Mouse (Mus musculus) midbrain, embryonic 16.5 days (tissue): ENCODE results near the gene Tnfrsf1a. TPM values are rescaled to one million over a fixed set of nuclear protein-coding genes. Genes with fewer than 3 reads are reported as not detected.

ENCODE experiments used
- ATAC-seq: fragments of 200-750 bp; cut with Nextera tagmentation; 2 replicates; pipeline ENCODE4 v1.8.0; 2017; ENCODE audit warnings: moderate TSS enrichment
- H3K27ac ChIP-seq: fragments of 300-500 bp; sonication (generic); 2 replicates; pipeline ENCODE4 v1.5.1; 2014; ENCODE audit warnings: mild to moderate bottlenecking, low read length, mixed read lengths
- H3K27me3 ChIP-seq: fragments of 300-500 bp; sonication (generic); 2 replicates; pipeline ENCODE4 v1.6.1; 2014; ENCODE audit warnings: low read depth, low read length, mixed read lengths; ENCODE audit not compliant: control insufficient read depth, insufficient read depth
- H3K36me3 ChIP-seq: fragments of 300-500 bp; sonication (generic); 2 replicates; pipeline ENCODE4 v1.6.1; 2014; ENCODE audit warnings: mild to moderate bottlenecking, low read length, moderate library complexity, mixed read lengths; ENCODE audit not compliant: control insufficient read depth, insufficient read depth
- H3K4me1 ChIP-seq: fragments of 300-500 bp; sonication (generic); 2 replicates; pipeline ENCODE4 v1.6.1; 2014; ENCODE audit warnings: mild to moderate bottlenecking, low read length, mixed read lengths; ENCODE audit not compliant: control insufficient read depth, insufficient read depth
- H3K4me2 ChIP-seq: fragments of 300-500 bp; sonication (generic); 2 replicates; pipeline ENCODE4 v1.6.1; 2014; ENCODE audit warnings: mild to moderate bottlenecking, low read length, mixed read lengths
- H3K4me3 ChIP-seq: fragments of 300-500 bp; sonication (generic); 2 replicates; pipeline ENCODE4 v1.5.1; 2014; ENCODE audit warnings: low read depth, mild to moderate bottlenecking, low read length, moderate library complexity, mixed read lengths
- H3K9ac ChIP-seq: fragments of 300-500 bp; sonication (generic); 2 replicates; pipeline ENCODE4 v1.6.1; 2014; ENCODE audit warnings: low read depth, low read length, mixed read lengths
- H3K9me3 ChIP-seq: fragments of 300-500 bp; sonication (generic); replicated peaks from 2 replicates; pipeline ENCODE4 v1.6.1; 2014; ENCODE audit warnings: mild to moderate bottlenecking, low read length, mixed read lengths; ENCODE audit not compliant: control insufficient read depth, poor library complexity, severe bottlenecking
- WGBS: fragments of 180-500 bp; shearing (Covaris S2); extraction: QIAGEN DNeasy Blood & Tissue Kit; methylation state at CpG from one replicate; pipeline ENCODE4 v1.1.7; 2014; 5-methylcytosine and 5-hydroxymethylcytosine counted together
- polyA plus RNA-seq: library from polyadenylated mRNA; unstranded; fragments of >200 nt; fragmentation: Nextera tagmentation; extraction: Ambion mirVana; gene quantifications from 2 replicates; pipeline ENCODE4 v1.2.1, GENCODE M21; 2015

Gene Tnfrsf1a
- polyA plus RNA-seq, 1 experiment from 2014 or later: 11.2 TPM

DNA sequence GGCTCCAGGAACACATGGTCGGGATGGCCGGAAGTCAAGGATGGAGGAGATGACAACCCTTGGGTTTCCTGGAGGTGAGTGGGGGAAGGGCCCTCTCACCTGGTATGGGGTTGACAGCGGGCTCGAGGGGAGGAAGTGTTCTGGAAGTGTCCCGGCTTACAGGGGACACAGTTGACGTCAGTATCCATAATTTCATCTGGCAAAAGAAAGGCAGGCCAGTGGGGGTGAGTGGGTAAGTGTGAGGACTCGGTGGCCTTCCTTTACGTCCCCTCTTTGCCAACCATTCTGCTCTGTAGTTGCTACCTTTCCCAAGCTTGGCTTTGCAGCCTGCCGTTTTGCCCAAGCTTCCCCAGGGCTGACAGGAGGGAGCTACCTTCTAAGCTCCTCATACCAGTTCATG lies 37.0 kb upstream of the Tnfrsf1a start:
- peak overlapping the region; percentile 55; the same call in 1 of the 2 replicates for H3K4me2 ChIP-seq
- H3K27me3 ChIP-seq: no peaks in the 10 kb centered on the region
- ATAC-seq: no peak
- H3K4me1 ChIP-seq: peaks cover 13% of the 10 kb centered on the region
- 93% methylated on average over 9 of the region's 9 CpGs for WGBS
- H3K4me3 ChIP-seq: no peak overlapping the region
- H3K9ac ChIP-seq: no peak overlapping the region
- H3K36me3 ChIP-seq: no peaks in the 10 kb centered on the region
- H3K27ac ChIP-seq: no peak overlapping the region
- no peaks in the 10 kb centered on the region for H3K9me3 ChIP-seq

DNA sequence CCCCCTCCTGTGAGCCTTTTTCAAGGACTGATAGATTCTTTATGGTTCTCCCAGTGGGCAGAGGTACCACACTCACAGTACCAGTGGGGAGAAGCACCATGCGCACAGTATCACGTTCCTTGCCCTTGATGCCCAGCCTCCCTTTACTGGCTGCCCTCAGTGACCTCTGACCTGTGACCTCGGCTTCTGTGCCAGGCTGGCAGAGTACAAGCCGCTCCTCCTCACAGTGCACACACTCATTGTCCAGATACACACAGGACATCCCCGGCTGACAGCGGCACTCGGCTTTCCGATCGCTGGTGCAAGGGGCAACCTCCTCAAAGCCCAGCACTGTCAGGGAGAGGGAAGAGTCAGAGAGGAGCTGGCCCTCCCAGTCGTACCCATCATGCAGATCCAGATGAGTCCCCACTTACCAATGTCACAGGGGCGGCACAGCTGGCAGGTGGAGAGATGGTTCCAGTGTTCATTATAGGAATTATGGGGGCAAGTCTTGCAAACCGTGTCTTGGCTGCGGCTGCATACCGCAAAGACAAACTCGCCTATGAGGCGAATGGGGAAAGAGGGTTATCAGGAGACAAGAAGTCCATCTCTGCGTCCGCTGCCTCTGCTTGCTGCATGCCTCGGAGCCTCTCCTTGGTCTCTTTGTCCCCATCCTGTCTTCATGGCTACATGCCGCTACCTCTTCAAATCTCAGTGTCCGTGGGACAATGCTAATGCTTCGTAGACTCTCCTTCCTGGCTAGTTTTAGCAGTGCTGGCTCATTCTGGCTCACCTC lies 36.4 kb upstream of the Tnfrsf1a start:
- peaks cover 13% of the 10 kb centered on the region for H3K4me1 ChIP-seq
- ATAC-seq: peak; percentile 8; the same call in 1 of the 2 replicates
- H3K27me3 ChIP-seq: no peaks in the 10 kb centered on the region
- no peaks in the 10 kb centered on the region for H3K9me3 ChIP-seq
- H3K4me3 ChIP-seq: peak overlapping the region; percentile 31
- no peaks in the 10 kb centered on the region for H3K36me3 ChIP-seq
- 73% methylated on average over 22 of the region's 22 CpGs for WGBS
- peak overlapping the region; percentile 66; the same call in 1 of the 2 replicates for H3K9ac ChIP-seq
- no peak overlapping the region for H3K27ac ChIP-seq
- peak overlapping the region; percentile 55 for H3K4me2 ChIP-seq

DNA sequence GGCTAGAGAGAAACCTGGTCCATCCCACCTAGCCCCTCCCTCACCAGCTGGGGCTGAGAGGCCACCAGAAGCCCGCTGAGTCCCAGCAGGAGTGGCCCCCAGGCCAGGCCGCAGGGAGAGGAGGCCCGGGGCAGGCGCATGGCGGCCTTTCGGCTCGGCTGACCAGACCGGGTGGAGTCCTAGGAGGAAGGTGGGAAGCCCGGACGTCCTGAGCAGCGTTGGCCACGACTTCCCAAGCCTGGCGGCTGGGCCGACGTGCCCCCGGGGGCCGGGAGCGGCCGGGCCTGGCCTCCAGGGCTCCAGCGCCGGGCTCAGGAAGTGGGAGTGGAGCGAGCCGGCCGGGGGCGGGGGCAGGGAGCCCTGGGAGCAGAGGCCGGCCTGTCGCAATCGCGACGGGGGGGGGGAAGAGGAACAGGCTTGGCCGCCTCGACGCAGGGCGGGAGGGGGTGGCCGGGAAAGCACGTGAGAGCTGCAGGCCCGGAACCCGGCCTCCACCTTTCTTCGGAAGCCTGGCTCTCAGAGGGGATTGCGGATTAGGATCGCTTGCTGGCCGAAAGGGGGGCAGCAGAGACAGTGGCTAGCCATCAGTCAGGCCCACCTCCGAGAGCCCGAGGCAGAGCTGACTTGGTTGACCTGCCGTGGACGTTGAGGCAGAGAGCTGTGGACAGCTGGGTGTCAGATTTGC lies 35.5 kb upstream of the Tnfrsf1a start, which contains the start of gene Ltbr:
TSS of gene Ltbr (minus strand) at position 340 of the 685 bp plus-strand sequence.
- 1% methylated on average over 31 of the region's 46 CpGs for WGBS
- Histone ChIP-seq H3K4me2 (peak within 1 kb of the TSS; percentile 55), H3K9me3 (no peaks in the 10 kb centered on the region), H3K9ac (peak within 1 kb of the TSS; percentile 66), H3K27me3 (no peaks in the 10 kb centered on the region), H3K4me3 (peak within 1 kb of the TSS; percentile 31), H3K27ac (no peak within 1 kb of the TSS), H3K4me1 (peaks cover 13% of the 10 kb centered on the region), H3K36me3 (no peaks in the 10 kb centered on the region)
- peak; percentile 47 for ATAC-seq

DNA sequence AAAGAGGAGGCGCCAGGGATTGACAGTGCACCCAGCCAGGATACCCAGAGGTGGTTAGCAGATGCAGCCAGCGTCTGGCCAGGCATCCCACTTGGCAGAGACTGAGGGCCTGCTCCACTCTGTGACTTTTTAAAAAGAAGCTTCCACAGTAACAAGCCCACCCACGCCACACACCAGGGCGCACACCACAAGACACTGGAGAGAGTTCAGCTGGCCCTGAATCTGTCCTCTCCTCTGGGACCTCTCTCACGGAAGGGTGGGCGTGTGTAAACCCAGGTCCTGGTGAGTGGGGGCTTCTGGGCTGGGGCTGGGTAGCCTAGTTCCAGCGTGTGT lies 35.0 kb upstream of the Tnfrsf1a start:
- H3K27ac ChIP-seq: no peak overlapping the region
- peaks cover 13% of the 10 kb centered on the region for H3K4me1 ChIP-seq
- H3K9ac ChIP-seq: peak overlapping the region; percentile 66
- H3K27me3 ChIP-seq: no peaks in the 10 kb centered on the region
- H3K4me2 ChIP-seq: peak overlapping the region; percentile 55
- H3K4me3 ChIP-seq: peak overlapping the region; percentile 31; the same call in 1 of the 2 replicates
- no peaks in the 10 kb centered on the region for H3K36me3 ChIP-seq
- ATAC-seq: peak; percentile 38
- 46% methylated on average over 7 of the region's 7 CpGs for WGBS
- no peaks in the 10 kb centered on the region for H3K9me3 ChIP-seq

DNA sequence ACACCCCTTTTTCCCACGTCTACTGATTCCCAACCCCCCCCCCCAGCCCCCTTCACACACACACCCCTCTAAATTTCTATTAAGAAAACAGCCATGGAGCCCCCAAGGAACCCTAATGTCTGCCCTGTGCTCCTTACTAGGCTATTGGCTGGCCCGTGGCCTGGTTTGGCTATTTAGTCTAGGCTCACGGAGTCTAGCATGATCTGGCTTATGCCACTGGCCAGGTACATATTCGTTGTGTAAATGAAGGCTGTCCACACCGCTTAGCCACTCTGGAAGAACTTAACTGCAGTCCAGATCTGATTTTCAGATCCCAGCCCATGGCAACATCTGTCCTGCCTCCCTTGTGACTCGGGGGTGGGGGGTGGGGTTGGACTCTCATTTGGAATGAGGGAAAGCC lies 34.4 kb upstream of the Tnfrsf1a start:
- Histone ChIP-seq H3K27me3 (no peaks in the 10 kb centered on the region), H3K4me1 (peaks cover 13% of the 10 kb centered on the region), H3K4me3 (no peak overlapping the region), H3K4me2 (no peak overlapping the region), H3K9me3 (no peaks in the 10 kb centered on the region), H3K27ac (no peak overlapping the region), H3K9ac (no peak overlapping the region), H3K36me3 (no peaks in the 10 kb centered on the region)
- 81% methylated on average over 6 of the region's 6 CpGs for WGBS
- ATAC-seq: no peak

DNA sequence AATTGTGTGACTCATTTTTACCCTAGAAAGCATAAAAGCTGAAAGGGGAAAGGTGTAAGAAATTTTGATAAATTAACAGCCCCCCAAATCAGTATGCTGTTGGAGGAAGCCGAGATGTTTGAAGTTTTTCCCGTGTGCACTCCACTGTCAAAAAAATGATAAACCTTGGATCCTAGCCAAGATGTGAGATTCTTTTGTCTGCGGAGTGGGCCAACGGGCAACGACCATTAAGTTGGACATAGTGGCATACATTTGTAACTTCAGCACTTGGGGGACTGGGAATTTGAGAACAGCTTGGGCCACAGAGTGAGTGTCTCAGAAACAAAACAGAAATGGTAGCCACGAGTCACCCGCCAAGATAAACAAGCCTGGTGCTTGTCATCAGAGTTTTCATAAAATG lies 32.1 kb upstream of the Tnfrsf1a start:
- Histone ChIP-seq H3K9ac (no peak overlapping the region), H3K27ac (no peak overlapping the region), H3K4me3 (no peak overlapping the region), H3K9me3 (no peaks in the 10 kb centered on the region), H3K36me3 (no peaks in the 10 kb centered on the region), H3K27me3 (peaks cover 17% of the 10 kb centered on the region), H3K4me2 (no peak overlapping the region), H3K4me1 (peaks cover 13% of the 10 kb centered on the region)
- no peak for ATAC-seq
- 60% methylated on average over 7 of the region's 7 CpGs for WGBS

DNA sequence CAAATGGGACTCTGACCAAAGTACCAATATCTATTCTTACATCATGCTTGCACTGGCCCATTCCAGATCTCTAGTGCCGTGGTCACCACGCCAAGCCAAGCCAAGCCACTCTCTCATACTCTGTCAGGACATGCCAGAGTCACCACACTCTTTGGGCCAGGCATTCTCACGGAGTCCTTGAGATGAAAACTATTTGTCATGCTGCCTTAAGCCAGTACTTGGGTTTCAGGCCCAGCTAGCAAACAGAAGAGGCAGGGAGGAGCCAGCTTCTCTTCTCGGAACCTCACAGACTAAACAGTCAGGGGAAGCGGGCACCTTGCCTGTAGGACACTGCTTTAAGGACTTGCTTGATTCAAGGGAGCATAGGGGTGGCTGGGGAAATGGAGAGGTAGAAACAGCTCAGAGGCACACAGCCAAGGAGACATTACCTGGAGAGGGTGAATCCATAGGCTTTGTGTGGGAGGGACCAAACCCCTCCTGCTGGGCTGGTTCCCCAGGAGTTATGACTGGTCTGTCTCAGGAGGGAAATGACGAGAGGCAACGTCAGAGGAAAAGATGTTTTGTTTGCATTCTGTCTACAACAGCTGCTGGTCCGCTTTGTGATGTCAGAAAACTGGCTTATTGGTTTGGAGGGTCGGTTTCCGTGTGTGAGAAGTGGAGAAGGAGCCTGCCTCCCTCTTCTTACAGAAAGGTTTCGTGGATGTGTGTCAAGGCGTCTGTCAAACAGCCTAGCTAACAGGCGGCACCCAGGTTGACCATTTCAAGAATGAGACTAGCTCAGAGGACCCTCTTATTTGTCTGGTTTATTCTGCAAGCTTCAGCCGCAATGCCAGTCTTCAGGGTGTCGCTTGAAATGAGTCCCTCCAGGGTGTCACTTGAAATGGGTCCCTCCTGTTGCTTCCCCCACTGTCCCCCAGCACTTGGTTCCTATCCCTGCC lies 29.9 kb upstream of the Tnfrsf1a start:
- Histone ChIP-seq H3K27me3 (peaks cover 22% of the 10 kb centered on the region), H3K4me1 (peaks cover 1% of the 10 kb centered on the region; the same call in 1 of the 2 replicates), H3K27ac (no peak overlapping the region), H3K9me3 (no peaks in the 10 kb centered on the region), H3K36me3 (no peaks in the 10 kb centered on the region), H3K4me2 (no peak overlapping the region), H3K4me3 (no peak overlapping the region), H3K9ac (no peak overlapping the region)
- WGBS: 74% methylated on average over 15 of the region's 15 CpGs
- ATAC-seq: no peak

DNA sequence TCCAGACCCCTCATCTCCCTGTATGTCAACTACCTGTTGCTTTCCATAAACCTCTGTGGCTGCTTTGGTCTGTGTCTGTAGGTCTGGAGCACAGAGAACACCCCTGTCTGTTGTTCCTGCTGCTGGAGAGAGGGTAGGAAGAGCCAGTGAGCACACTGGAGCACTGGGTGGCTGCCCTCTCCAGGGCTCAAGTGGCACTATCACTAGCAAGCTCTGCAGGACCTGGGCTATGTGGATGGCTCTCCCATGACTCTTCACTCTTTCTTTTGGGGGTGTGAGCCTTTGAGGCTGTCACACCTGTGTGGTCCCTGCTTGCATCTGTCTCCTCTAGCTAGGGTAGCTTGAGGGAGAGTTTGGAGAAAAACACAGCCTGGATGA lies 29.3 kb upstream of the Tnfrsf1a start:
- Histone ChIP-seq H3K36me3 (no peaks in the 10 kb centered on the region), H3K27ac (no peak overlapping the region), H3K4me3 (no peak overlapping the region), H3K4me2 (no peak overlapping the region), H3K27me3 (peaks cover 22% of the 10 kb centered on the region), H3K4me1 (no peaks in the 10 kb centered on the region), H3K9ac (no peak overlapping the region), H3K9me3 (no peaks in the 10 kb centered on the region)
- ATAC-seq: no peak
